Mouse (Mus musculus) embryonic fibroblast, embryonic 13.5 days (primary cell): Measurements from ENCODE around the gene Gnptab.

Source experiments
- CTCF ChIP-seq: IDR thresholded peaks from 2 replicates; pipeline ENCODE4 v1.5.1; 2011; ENCODE audit warnings: mild to moderate bottlenecking, control low read depth, low read length, moderate library complexity, borderline replicate concordance; ENCODE audit not compliant: insufficient read depth
- POLR2A ChIP-seq: IDR thresholded peaks from 2 replicates; pipeline ENCODE4 v1.6.1; 2011; ENCODE audit warnings: low read depth, mild to moderate bottlenecking, control low read depth, low read length, moderate library complexity

DNA sequence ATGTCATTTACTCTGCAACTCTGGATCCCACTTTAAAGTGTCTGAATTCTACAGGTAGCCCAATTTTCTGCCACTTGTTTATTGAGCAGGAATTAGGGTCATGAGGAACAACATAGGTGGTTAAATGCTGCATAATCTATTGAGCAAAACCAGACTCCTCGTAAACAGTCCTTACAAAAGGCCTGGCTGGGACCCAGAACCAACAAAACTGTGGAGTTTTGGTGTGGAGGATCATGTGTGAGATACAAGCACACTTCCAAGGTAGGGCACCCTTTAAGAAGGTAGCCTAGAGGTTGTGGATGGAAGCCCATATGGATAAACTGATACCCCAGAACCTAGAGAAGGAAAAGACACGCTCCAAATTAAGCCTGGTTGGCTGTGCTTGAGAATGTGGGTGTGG is 28.2 kb upstream of the Gnptab start:
- TF ChIP-seq CTCF, result no peak
- TF ChIP-seq POLR2A, result no peak
